Mouse (Mus musculus) lung, adult 2 months (tissue): ENCODE results near the gene Zfp710. TPM values are rescaled to one million over a fixed set of nuclear protein-coding genes. Genes with fewer than 3 reads are reported as not detected.

Experiments used
- DNase-seq: peaks from one replicate; pipeline ENCODE4 v3.0.0; 2022
- H3K4me1 ChIP-seq: fragments of 200-500 bp; 2 replicates; pipeline ENCODE4 v1.6.1; 2011; ENCODE audit warnings: low read length; ENCODE audit not compliant: control insufficient read depth, insufficient read depth
- H3K4me3 ChIP-seq: fragments of 200-500 bp; replicated peaks from 2 replicates; pipeline ENCODE3; 2011; ENCODE audit warnings: low read depth, mild to moderate bottlenecking, control low read depth, low read length; ENCODE audit errors: extremely low read depth
- CTCF ChIP-seq: fragments of 200-500 bp; IDR thresholded peaks from 2 replicates; pipeline ENCODE4 v1.5.1; 2011; ENCODE audit warnings: mild to moderate bottlenecking, low read length, control low read depth; ENCODE audit not compliant: insufficient read depth
- POLR2A ChIP-seq: fragments of 200-500 bp; IDR thresholded peaks from 2 replicates; pipeline ENCODE4 v1.6.1; 2011; ENCODE audit warnings: low read depth, mild to moderate bottlenecking, control low read depth, low read length, borderline replicate concordance; ENCODE audit errors: extremely low read depth
- WGBS: fragments of 180-500 bp; shearing (Covaris S2); methylation state at CpG from one replicate; pipeline ENCODE4 v1.1.7; 2018; 5-methylcytosine and 5-hydroxymethylcytosine counted together
- polyA plus RNA-seq: library from polyadenylated mRNA; depleted of rRNA; stranded (reverse); fragments of >200 nt; gene quantifications from 2 replicates; pipeline ENCODE4 v1.2.3, GENCODE M21; 2012

Zfp710 gene
- polyA plus RNA-seq, 1 experiment: 65.8 TPM

DNA sequence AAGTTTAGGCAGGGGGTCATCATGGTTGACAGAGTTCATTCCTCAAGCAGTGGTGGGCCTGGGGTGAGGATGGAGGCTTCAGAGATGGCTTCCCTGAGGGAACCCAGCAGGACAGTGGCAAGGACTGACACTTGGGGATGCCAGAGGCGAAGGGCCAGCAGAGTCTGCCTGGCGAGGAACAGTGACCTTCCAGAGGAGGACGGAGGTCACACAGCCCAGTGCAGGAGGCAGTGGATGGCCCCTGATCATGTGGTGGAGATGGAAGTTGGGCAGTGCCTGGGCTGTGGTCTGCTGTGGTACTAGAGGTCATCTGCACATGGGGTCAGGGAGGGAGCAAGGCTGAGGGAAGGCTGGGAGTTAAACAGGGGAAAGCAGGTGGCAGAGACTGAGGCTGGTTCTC lies 40.6 kb downstream of the Zfp710 start:
- Histone ChIP-seq H3K4me1 (peaks cover 33% of the 10 kb centered on the region), H3K4me3 (no peak overlapping the region)
- 85% methylated on average over 3 of the region's 3 CpGs for WGBS
- TF ChIP-seq CTCF: no peak
- no peak for TF ChIP-seq POLR2A
- DNase-seq: no peak

GRCm38 (mm10) chr7:80066675-80067455 lies 42.3 kb downstream of the Zfp710 start:
- Histone ChIP-seq H3K4me1 (peaks cover 34% of the 10 kb centered on the region), H3K4me3 (no peak overlapping the region)
- DNase-seq: peak; percentile 6
- 57% methylated on average over 13 of the region's 13 CpGs for WGBS
- TF ChIP-seq CTCF (no peak), POLR2A (no peak)

- peaks cover 27% of the 10 kb centered on the region for H3K4me1 ChIP-seq
- DNase-seq: no peak
- WGBS: 45% methylated on average over 6 of the region's 7 CpGs
- no peak overlapping the region for H3K4me3 ChIP-seq
- TF ChIP-seq POLR2A: no peak
- TF ChIP-seq CTCF: no peak
Measured at GRCm38 (mm10) chr7:80068341-80068740, 43.7 kb downstream of the Zfp710 start.

DNA sequence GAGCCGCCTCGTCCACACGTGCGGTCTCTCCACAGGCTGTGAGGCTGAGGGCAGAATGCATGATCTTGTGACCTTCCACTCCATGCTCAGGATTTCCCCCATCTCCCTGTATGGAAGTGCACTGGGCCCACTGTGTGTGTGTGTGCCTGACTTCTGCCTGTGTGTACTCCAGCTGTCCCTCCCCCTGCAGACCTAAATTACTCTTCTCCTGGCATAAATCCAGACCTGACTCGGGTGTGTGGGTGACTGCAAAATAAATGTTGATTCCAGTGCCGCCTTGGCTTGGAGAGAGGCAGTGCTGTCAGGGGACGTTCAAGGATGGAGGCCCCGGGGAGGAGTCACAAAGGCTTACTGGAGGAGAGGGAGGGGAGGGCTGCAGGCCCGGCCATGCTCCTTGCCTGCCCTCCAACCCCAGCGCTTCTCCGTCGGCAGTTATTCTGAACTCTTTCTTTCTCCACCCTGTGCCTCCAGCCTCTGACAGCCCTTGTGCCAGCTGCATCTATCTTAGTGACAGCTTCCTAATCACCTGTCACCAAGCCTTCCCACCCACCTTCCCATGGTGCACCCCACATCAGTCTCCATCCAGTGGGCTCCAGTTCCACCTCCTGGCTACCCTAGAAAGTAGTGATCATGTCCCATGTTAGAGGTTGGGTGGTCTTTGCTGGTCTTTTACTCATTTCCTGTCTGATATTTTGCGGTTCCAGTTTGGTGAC lies 45.2 kb downstream of the Zfp710 start:
- Histone ChIP-seq H3K4me3 (no peak overlapping the region), H3K4me1 (peaks cover 30% of the 10 kb centered on the region)
- 13% methylated on average over 13 of the region's 13 CpGs for WGBS
- TF ChIP-seq CTCF (no peak), POLR2A (no peak)
- no peak for DNase-seq

GRCm38 (mm10) chr7:80071209-80071608 lies 46.6 kb downstream of the Zfp710 start:
- peaks cover 34% of the 10 kb centered on the region for H3K4me1 ChIP-seq
- no peak overlapping the region for H3K4me3 ChIP-seq
- no peak for DNase-seq
- 84% methylated on average over 9 of the region's 9 CpGs for WGBS
- TF ChIP-seq POLR2A (no peak), CTCF (no peak)

DNA sequence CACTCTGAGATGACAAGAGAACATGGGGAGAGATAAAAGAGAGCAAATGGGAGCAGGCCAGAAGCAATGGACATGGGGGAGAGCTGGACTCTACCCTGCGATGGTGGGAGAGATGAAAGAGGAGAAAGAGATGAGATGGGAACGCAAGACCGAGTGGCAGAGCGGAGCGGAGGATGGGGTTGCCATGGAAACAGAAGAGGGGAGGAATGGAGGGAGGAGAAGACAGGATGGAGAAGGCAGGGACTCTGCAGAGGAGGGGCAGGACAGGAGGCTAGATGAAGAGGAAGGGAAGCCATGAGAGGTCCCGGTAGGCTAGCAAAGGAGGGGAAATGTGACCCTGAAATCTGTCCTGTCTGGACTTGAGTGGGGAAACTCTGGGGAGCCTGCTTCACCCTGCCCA lies 47.7 kb downstream of the Zfp710 start:
- Histone ChIP-seq H3K4me1 (peaks cover 36% of the 10 kb centered on the region), H3K4me3 (no peak overlapping the region)
- TF ChIP-seq POLR2A (no peak), CTCF (no peak)
- 80% methylated on average over 6 of the region's 6 CpGs for WGBS
- DNase-seq: no peak

- no peak for DNase-seq
- 71% methylated on average over 8 of the region's 8 CpGs for WGBS
- Histone ChIP-seq H3K4me3 (no peak overlapping the region), H3K4me1 (peaks cover 45% of the 10 kb centered on the region)
- TF ChIP-seq POLR2A (no peak), CTCF (no peak)
Measured at GRCm38 (mm10) chr7:80073506-80073905, 48.9 kb downstream of the Zfp710 start.

DNA sequence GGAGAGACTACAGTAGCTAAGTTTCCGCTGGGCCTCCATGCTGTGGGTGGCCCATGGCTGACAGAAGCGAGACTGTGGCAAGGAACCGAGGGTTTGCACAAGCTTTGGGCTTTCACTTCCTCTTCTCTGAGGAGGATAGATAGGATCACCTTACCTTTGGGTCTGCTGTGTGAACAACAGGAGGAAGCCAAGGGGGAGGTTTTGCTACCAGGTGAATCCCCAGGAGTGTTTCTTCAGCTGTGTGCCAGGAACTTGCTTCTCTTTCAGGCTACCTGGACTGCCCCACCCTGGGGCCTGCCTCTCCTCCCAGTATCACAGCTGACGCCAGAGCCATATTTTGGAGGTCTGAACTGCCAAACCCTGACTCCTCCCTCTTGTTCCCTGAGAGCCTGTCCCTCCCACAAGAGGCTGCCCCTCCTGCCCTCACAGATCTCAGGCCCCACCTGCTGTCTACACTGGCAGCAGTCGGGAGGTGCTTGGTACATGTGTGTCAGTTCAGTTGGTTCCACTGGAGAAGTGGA lies 50.4 kb downstream of the Zfp710 start:
- 28% methylated on average over 5 of the region's 5 CpGs for WGBS
- TF ChIP-seq CTCF (no peak), POLR2A (peak; percentile 9; the same call in 1 of the 2 replicates)
- peak; percentile 77 for DNase-seq
- Histone ChIP-seq H3K4me1 (peaks cover 38% of the 10 kb centered on the region), H3K4me3 (no peak overlapping the region)

GRCm38 (mm10) chr7:80075946-80076583 lies 51.5 kb downstream of the Zfp710 start:
- Histone ChIP-seq H3K4me3 (no peak overlapping the region), H3K4me1 (peaks cover 29% of the 10 kb centered on the region)
- DNase-seq: no peak
- WGBS: 62% methylated on average over 4 of the region's 4 CpGs
- TF ChIP-seq POLR2A: no peak
- no peak for TF ChIP-seq CTCF
